22 mouse cellular contexts compared by ENCODE assay signal in the genomic region with DNA sequence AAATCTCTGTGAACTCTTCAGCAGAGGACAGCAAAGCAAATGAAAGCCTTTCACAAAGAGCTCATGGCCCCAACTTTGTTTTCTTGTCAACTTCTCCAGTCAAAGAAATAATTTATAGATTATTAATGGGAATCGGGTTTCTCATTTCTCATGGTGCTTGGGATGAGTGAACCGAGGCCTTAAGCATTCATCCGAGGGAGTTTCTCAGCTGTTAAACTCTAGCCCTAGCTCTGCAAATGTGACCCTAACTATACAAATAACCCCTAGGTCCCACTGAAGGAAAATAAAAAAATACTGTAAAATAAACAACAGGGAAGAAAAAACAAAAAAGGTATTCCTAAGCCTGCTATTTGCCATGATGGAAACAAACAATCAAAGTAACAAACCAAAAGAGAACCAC.
"Had no signal": no experiment of that assay in that cellular context is flagged by ENCODE, and none has a peak within 500 bp of the region (broad histone marks: within the 10 kb centered on the region; RNA-seq: fewer than 3 reads in every experiment).

No protein-coding gene starts in this region.

- H3K27ac ChIP-seq: gastrocnemius, adult 2 months; heart, adult 2 months; heart, embryonic 13.5 days; heart, embryonic 15.5 days; hindbrain, embryonic 13.5 days; hindbrain, embryonic 15.5 days; hindbrain, postnatal 0 days; limb, embryonic 13.5 days; limb, embryonic 15.5 days had no signal

- H3K4me2 ChIP-seq: heart, embryonic 11.5 days; heart, embryonic 13.5 days; heart, embryonic 15.5 days; hindbrain, embryonic 13.5 days; hindbrain, embryonic 15.5 days; limb, embryonic 13.5 days; limb, embryonic 15.5 days had no signal

- H3K9ac ChIP-seq: heart, embryonic 13.5 days; heart, embryonic 15.5 days; hindbrain, embryonic 13.5 days; hindbrain, embryonic 15.5 days; limb, embryonic 13.5 days; limb, embryonic 15.5 days had no signal

- H3K36me3 ChIP-seq: heart, embryonic 13.5 days; heart, embryonic 15.5 days; hindbrain, embryonic 13.5 days; hindbrain, embryonic 15.5 days; limb, embryonic 13.5 days; limb, embryonic 15.5 days had no signal

- H3K4me1 ChIP-seq: heart, embryonic 15.5 days; limb, embryonic 15.5 days had no signal

- H3K27me3 ChIP-seq: heart, embryonic 13.5 days; heart, embryonic 15.5 days; hindbrain, embryonic 13.5 days; hindbrain, embryonic 15.5 days; limb, embryonic 13.5 days; limb, embryonic 15.5 days had no signal

- DNase-seq: gastrocnemius, adult 2 months; gastrocnemius, postnatal 10 days; gastrocnemius, postnatal 25 days; heart, adult 2 months; heart, postnatal 14 days; heart, postnatal 36 days; kidney, adult 18-20 months; kidney, adult 8-10 months; kidney, postnatal 36 days; layer of hippocampus, adult 9-11 months; layer of hippocampus, postnatal 36 days; left cerebral cortex, postnatal 4 days had no signal

- ATAC-seq: forebrain, embryonic 16.5 days; hindbrain, postnatal 0 days; intestine, embryonic 16.5 days had no signal

- H3K9me3 ChIP-seq: heart, embryonic 13.5 days; heart, embryonic 15.5 days; hindbrain, embryonic 13.5 days; hindbrain, embryonic 15.5 days; limb, embryonic 13.5 days; limb, embryonic 15.5 days had no signal

- H3K4me3 ChIP-seq: gastrocnemius, adult 2 months; heart, adult 2 months; heart, embryonic 13.5 days; heart, embryonic 15.5 days; hindbrain, embryonic 13.5 days; hindbrain, embryonic 15.5 days; limb, embryonic 13.5 days; limb, embryonic 15.5 days had no signal
